Mouse (Mus musculus): ENCODE results near the gene Lman1l.

- peak; percentile 33; the same call in 1 of the 2 replicates for TF ChIP-seq CTCF (IDR thresholded peaks at IDR 0.05; ENCODE audit: low read depth)
- no peak for TF ChIP-seq EP300 (optimal IDR thresholded peaks at IDR 0.05)
Measured at GRCm38 (mm10) chr9:57658970-57659369, 38.4 kb upstream of the Lman1l start.
